Mouse (Mus musculus) midbrain, embryonic 13.5 days (tissue): ENCODE measurements at regions not wholly inside any gene's neighbourhood (a gene's known extent, or its start where the extent isn't known, plus 50 kb on each side); places are given as distances from the start of the nearest gene placed in this dataset.

Experiments
- ATAC-seq: fragments of 200-750 bp; cut with Nextera tagmentation; 2 replicates; pipeline ENCODE4 v1.8.0; 2017; ENCODE audit warnings: mild to moderate bottlenecking, moderate TSS enrichment, moderate library complexity
- H3K27ac ChIP-seq: fragments of 300-500 bp; sonication (generic); 2 replicates; pipeline ENCODE4 v1.5.1; 2015; ENCODE audit warnings: inconsistent platforms, mild to moderate bottlenecking, moderate library complexity
- H3K27me3 ChIP-seq: fragments of 300-500 bp; sonication (generic); 2 replicates; pipeline ENCODE4 v1.6.1; 2015; ENCODE audit warnings: mild to moderate bottlenecking, inconsistent platforms
- H3K36me3 ChIP-seq: fragments of 300-500 bp; sonication (generic); 2 replicates; pipeline ENCODE4 v1.6.1; 2015; ENCODE audit warnings: mild to moderate bottlenecking, inconsistent platforms
- H3K4me1 ChIP-seq: fragments of 300-500 bp; sonication (generic); replicated peaks from 2 replicates; pipeline ENCODE4 v1.6.1; 2015; ENCODE audit warnings: inconsistent platforms
- H3K4me2 ChIP-seq: fragments of 300-500 bp; sonication (generic); replicated peaks from 2 replicates; pipeline ENCODE4 v1.6.1; 2015; ENCODE audit warnings: moderate library complexity, mild to moderate bottlenecking, inconsistent platforms
- H3K4me3 ChIP-seq: fragments of 300-500 bp; sonication (generic); replicated peaks from 2 replicates; pipeline ENCODE4 v1.5.1; 2015; ENCODE audit warnings: mild to moderate bottlenecking, inconsistent platforms
- H3K9ac ChIP-seq: fragments of 300-500 bp; sonication (generic); replicated peaks from 2 replicates; pipeline ENCODE4 v1.6.1; 2015; ENCODE audit warnings: mild to moderate bottlenecking, inconsistent platforms
- H3K9me3 ChIP-seq: fragments of 300-500 bp; sonication (generic); 2 replicates; pipeline ENCODE4 v1.6.1; 2016; ENCODE audit warnings: mild to moderate bottlenecking, inconsistent platforms
- WGBS: fragments of 180-500 bp; shearing (Covaris S2); methylation state at CpG from one replicate; pipeline ENCODE4 v1.1.7; 2015; 5-methylcytosine and 5-hydroxymethylcytosine counted together

- no peaks in the 10 kb centered on the region for H3K36me3 ChIP-seq
- peaks cover 18% of the 10 kb centered on the region for H3K4me1 ChIP-seq
- no peaks in the 10 kb centered on the region for H3K27me3 ChIP-seq
- H3K9ac ChIP-seq = no peak overlapping the region
- H3K27ac ChIP-seq = no peak overlapping the region
- ATAC-seq = no peak
- H3K4me2 ChIP-seq = no peak overlapping the region
- WGBS = 94% methylated on average over 1 of the region's 1 CpGs
- H3K9me3 ChIP-seq = peaks cover 3% of the 10 kb centered on the region; the same call in 1 of the 2 replicates
- H3K4me3 ChIP-seq = no peak overlapping the region
Observed at GRCm38 (mm10) chr5:149356970-149357369, 54.6 kb upstream of the Medag start.
